Mouse (Mus musculus) MEL (cell line): ENCODE results near the gene Sfr1.

Experiments
- CTCF ChIP-seq, 3 experiments: IDR thresholded peaks in 2 of 3; conservative IDR thresholded peaks in 1 of 3; 2 replicates each; pipeline ENCODE4 v1.5.1; 2011 to 2012; ENCODE audit warnings: low read length in 3 of 3, low read depth in 2 of 3, mild to moderate bottlenecking in 2 of 3, improper control_type of control experiment in 1 of 3, inconsistent platforms in 1 of 3, mixed read lengths in 1 of 3, moderate library complexity in 1 of 3; ENCODE audit not compliant: control insufficient read depth in 1 of 3, insufficient read depth in 1 of 3, poor library complexity in 1 of 3, severe bottlenecking in 1 of 3
- EP300 ChIP-seq, 2 experiments: IDR thresholded peaks; 2 replicates each; pipeline ENCODE4 v1.6.1; 2011; ENCODE audit warnings: improper control_type of control experiment in 2 of 2, low read length in 2 of 2, low read depth in 1 of 2, mild to moderate bottlenecking in 1 of 2
- GABPA ChIP-seq: IDR thresholded peaks from 2 replicates; pipeline ENCODE4 v1.6.1; 2012; ENCODE audit warnings: low read depth, mild to moderate bottlenecking, inconsistent platforms, low read length, improper control_type of control experiment, moderate library complexity
- GATA1 ChIP-seq: IDR thresholded peaks from 2 replicates; pipeline ENCODE4 v1.6.1; 2011; ENCODE audit warnings: low read depth, low read length, improper control_type of control experiment
- JUND ChIP-seq: IDR thresholded peaks from 2 replicates; pipeline ENCODE4 v1.6.1; 2011; ENCODE audit warnings: low read depth, mild to moderate bottlenecking, improper control_type of control experiment, low read length
- MAFK ChIP-seq: IDR thresholded peaks from 2 replicates; pipeline ENCODE4 v1.6.1; 2011; ENCODE audit warnings: low read depth, mild to moderate bottlenecking, low read length, improper control_type of control experiment, borderline replicate concordance
- MEF2A ChIP-seq: IDR thresholded peaks from 2 replicates; pipeline ENCODE4 v1.6.1; 2014; ENCODE audit warnings: low read depth, mild to moderate bottlenecking, inconsistent platforms, low read length, improper control_type of control experiment; ENCODE audit not compliant: poor library complexity, insufficient replicate concordance, severe bottlenecking; ENCODE audit errors: extremely low read depth
- POLR2A ChIP-seq, 2 experiments: IDR thresholded peaks; 2 replicates each; pipeline ENCODE4 v1.6.1; 2011 to 2012; ENCODE audit warnings: low read length in 2 of 2, mild to moderate bottlenecking in 2 of 2, control low read depth in 1 of 2, improper control_type of control experiment in 1 of 2, low read depth in 1 of 2, moderate library complexity in 1 of 2; ENCODE audit not compliant: control insufficient read depth in 1 of 2, insufficient read depth in 1 of 2, poor library complexity in 1 of 2
- RCOR1 ChIP-seq: IDR thresholded peaks from 2 replicates; pipeline ENCODE4 v1.6.1; 2012; ENCODE audit warnings: low read depth, mild to moderate bottlenecking, inconsistent platforms, low read length, improper control_type of control experiment
- TAL1 ChIP-seq: IDR thresholded peaks from 2 replicates; pipeline ENCODE4 v1.6.1; 2012; ENCODE audit warnings: mild to moderate bottlenecking, inconsistent platforms, low read length, moderate library complexity, mixed read lengths
- USF1 ChIP-seq: IDR thresholded peaks from 2 replicates; pipeline ENCODE4 v1.6.1; 2014; ENCODE audit warnings: low read depth, mild to moderate bottlenecking, inconsistent platforms, low read length, improper control_type of control experiment, moderate library complexity
- ZC3H11A ChIP-seq: IDR thresholded peaks from 2 replicates; pipeline ENCODE4 v1.6.1; 2012; ENCODE audit warnings: low read depth, mild to moderate bottlenecking, inconsistent platforms, low read length, improper control_type of control experiment
- ZKSCAN1 ChIP-seq: IDR thresholded peaks from 2 replicates; pipeline ENCODE4 v1.6.1; 2012; ENCODE audit warnings: low read depth, mild to moderate bottlenecking, inconsistent platforms, low read length, improper control_type of control experiment, moderate library complexity
- ZNF384 ChIP-seq: IDR thresholded peaks from 2 replicates; pipeline ENCODE4 v1.6.1; 2012; ENCODE audit warnings: low read depth, mild to moderate bottlenecking, inconsistent platforms, low read length, improper control_type of control experiment

- TF ChIP-seq CTCF (IDR thresholded peaks at IDR 0.05 in 2 of 3, conservative IDR thresholded peaks at IDR 0.05 in 1 of 3; ENCODE audit: control insufficient read depth in 1 of 3, insufficient read depth in 1 of 3, low read depth in 2 of 3, low read length in 3 of 3, poor library complexity in 1 of 3, severe bottlenecking in 1 of 3): peak; percentile 18 to 54 (median 45); a peak in 5 of 6 replicates
- TF ChIP-seq TAL1: no peak
- no peak for TF ChIP-seq ZKSCAN1
- TF ChIP-seq POLR2A (IDR thresholded peaks at IDR 0.05; ENCODE audit: control insufficient read depth in 1 of 2, insufficient read depth in 1 of 2, low read depth in 1 of 2, low read length in 2 of 2, poor library complexity in 1 of 2): no peak
- TF ChIP-seq USF1: no peak
- no peak for TF ChIP-seq GATA1
- no peak for TF ChIP-seq ZNF384
- TF ChIP-seq EP300 (IDR thresholded peaks at IDR 0.05; ENCODE audit: low read depth in 1 of 2, low read length in 2 of 2): no peak
- no peak for TF ChIP-seq RCOR1
- no peak for TF ChIP-seq GABPA
- no peak; the same call in 1 of the 2 replicates for TF ChIP-seq ZC3H11A
- TF ChIP-seq JUND: no peak
- TF ChIP-seq MAFK: no peak
- no peak for TF ChIP-seq MEF2A
Measured at GRCm38 (mm10) chr19:47716144-47716543, 15.3 kb upstream of the Sfr1 start.
